Mouse (Mus musculus) limb, embryonic 13.5 days (tissue): ENCODE data around the gene Olfr1090. TPM values are rescaled to one million over a fixed set of nuclear protein-coding genes. Genes with fewer than 3 reads are reported as not detected.

Source experiments
- ATAC-seq: fragments of 200-750 bp; cut with Nextera tagmentation; 2 replicates; pipeline ENCODE4 v1.8.0; 2017; ENCODE audit warnings: low read depth, moderate number of reproducible peaks, moderate TSS enrichment; ENCODE audit not compliant: low FRiP score
- H3K27ac ChIP-seq: fragments of 300-500 bp; sonication (generic); 2 replicates; pipeline ENCODE4 v1.5.1; 2015; ENCODE audit warnings: inconsistent platforms, mild to moderate bottlenecking, moderate library complexity
- H3K27me3 ChIP-seq: fragments of 300-500 bp; sonication (generic); 2 replicates; pipeline ENCODE4 v1.6.1; 2015; ENCODE audit warnings: mild to moderate bottlenecking, inconsistent platforms
- H3K36me3 ChIP-seq: fragments of 300-500 bp; sonication (generic); 2 replicates; pipeline ENCODE4 v1.6.1; 2015; ENCODE audit warnings: inconsistent platforms, mild to moderate bottlenecking, moderate library complexity
- H3K4me1 ChIP-seq: fragments of 300-500 bp; sonication (generic); 2 replicates; pipeline ENCODE4 v1.6.1; 2015; ENCODE audit warnings: inconsistent platforms
- H3K4me2 ChIP-seq: fragments of 300-500 bp; sonication (generic); replicated peaks from 2 replicates; pipeline ENCODE4 v1.6.1; 2015; ENCODE audit warnings: inconsistent platforms, mild to moderate bottlenecking, moderate library complexity
- H3K4me3 ChIP-seq: fragments of 300-500 bp; sonication (generic); 2 replicates; pipeline ENCODE4 v1.5.1; 2015; ENCODE audit warnings: moderate library complexity, mild to moderate bottlenecking, inconsistent platforms
- H3K9ac ChIP-seq: fragments of 300-500 bp; sonication (generic); 2 replicates; pipeline ENCODE4 v1.6.1; 2015; ENCODE audit warnings: mild to moderate bottlenecking, inconsistent platforms
- H3K9me3 ChIP-seq: fragments of 300-500 bp; sonication (generic); 2 replicates; pipeline ENCODE4 v1.6.1; 2016; ENCODE audit warnings: inconsistent platforms
- WGBS: fragments of 180-500 bp; shearing (Covaris S2); methylation state at CpG from one replicate; pipeline ENCODE4 v1.1.7; 2015; 5-methylcytosine and 5-hydroxymethylcytosine counted together
- polyA plus RNA-seq: library from polyadenylated mRNA; unstranded; fragments of >200 nt; fragmentation: Nextera tagmentation; extraction: Ambion mirVana; gene quantifications from 2 replicates; pipeline ENCODE4 v1.2.1, GENCODE M21; 2015

The Olfr1090 gene
- polyA plus RNA-seq = not detected in 2 replicates

- ATAC-seq = no peak
- no peak within 1 kb of the TSS for H3K9ac ChIP-seq
- no peaks in the 10 kb centered on the region for H3K36me3 ChIP-seq
- H3K4me3 ChIP-seq = no peak within 1 kb of the TSS
- no peaks in the 10 kb centered on the region for H3K27me3 ChIP-seq
- no peak within 1 kb of the TSS for H3K27ac ChIP-seq
- 85% methylated on average over 1 of the region's 1 CpGs for WGBS
- no peaks in the 10 kb centered on the region for H3K9me3 ChIP-seq
- no peak within 1 kb of the TSS for H3K4me2 ChIP-seq
- no peaks in the 10 kb centered on the region for H3K4me1 ChIP-seq
These were observed at the start of gene Olfr1090 for GRCm38 (mm10) chr2:86758893-86759292. Olfr1090 (minus strand) TSS chr2:86758993.

- no peak for ATAC-seq
These were observed 23.4 kb upstream of the Olfr1090 start, which contains the start of gene Olfr1093 for GRCm38 (mm10) chr2:86782179-86782578. Olfr1093 (plus strand) TSS chr2:86782479.

GRCm38 (mm10) chr2:86761050-86761449 lies 2.3 kb upstream of the Olfr1090 start:
- WGBS = 98% methylated on average over 6 of the region's 6 CpGs
- Histone ChIP-seq H3K4me3 (no peak overlapping the region), H3K4me1 (no peaks in the 10 kb centered on the region), H3K9ac (no peak overlapping the region), H3K27ac (no peak overlapping the region), H3K27me3 (no peaks in the 10 kb centered on the region), H3K4me2 (no peak overlapping the region), H3K36me3 (no peaks in the 10 kb centered on the region), H3K9me3 (no peaks in the 10 kb centered on the region)
- no peak for ATAC-seq

More at GRCm38 (mm10) chr2:86782179-86782578, 23.4 kb upstream of the Olfr1090 start, which contains the start of gene Olfr1093:
- 86% methylated on average over 2 of the region's 2 CpGs for WGBS
- Histone ChIP-seq H3K4me2 (no peak within 1 kb of the TSS), H3K9me3 (no peaks in the 10 kb centered on the region), H3K27me3 (no peaks in the 10 kb centered on the region), H3K4me1 (no peaks in the 10 kb centered on the region), H3K4me3 (no peak within 1 kb of the TSS), H3K27ac (no peak within 1 kb of the TSS), H3K9ac (no peak within 1 kb of the TSS), H3K36me3 (no peaks in the 10 kb centered on the region)

- Histone ChIP-seq H3K4me3 (no peak within 1 kb of the TSS), H3K9ac (no peak within 1 kb of the TSS), H3K9me3 (no peaks in the 10 kb centered on the region), H3K4me1 (no peaks in the 10 kb centered on the region), H3K27ac (no peak within 1 kb of the TSS), H3K36me3 (no peaks in the 10 kb centered on the region), H3K27me3 (no peaks in the 10 kb centered on the region), H3K4me2 (no peak within 1 kb of the TSS)
- no peak for ATAC-seq
These were observed 25.2 kb downstream of the Olfr1090 start, which contains the start of gene Olfr1089 for GRCm38 (mm10) chr2:86733601-86734000. Olfr1089 (minus strand) TSS chr2:86733701.

Other genes starting within 250 kb of the Olfr1090 start
- gene Olfr1079, start 216.5 kb downstream of the Olfr1090 start, polyA plus RNA-seq = not detected in 2 replicates
- not detected in 2 replicates for gene Olfr1080, start 200.8 kb downstream of the Olfr1090 start, polyA plus RNA-seq
- not detected in 2 replicates for gene Olfr1082, start 160.0 kb downstream of the Olfr1090 start, polyA plus RNA-seq
- gene Olfr1084, start 119.3 kb downstream of the Olfr1090 start, polyA plus RNA-seq = not detected in 2 replicates
- gene Olfr1085, start 97.0 kb downstream of the Olfr1090 start, polyA plus RNA-seq = not detected in 2 replicates
- not detected in 2 replicates for gene Olfr1086, start 78.9 kb downstream of the Olfr1090 start, polyA plus RNA-seq
- not detected in 2 replicates for gene Olfr1087, start 60.6 kb downstream of the Olfr1090 start, polyA plus RNA-seq
- gene Olfr1089, start 25.3 kb downstream of the Olfr1090 start, polyA plus RNA-seq = not detected in 2 replicates
- gene Olfr1093, start 23.5 kb upstream of the Olfr1090 start, polyA plus RNA-seq = not detected in 2 replicates
- gene Olfr141, start 51.0 kb upstream of the Olfr1090 start, polyA plus RNA-seq = not detected in 2 replicates
- gene Olfr1094, start 65.7 kb upstream of the Olfr1090 start, polyA plus RNA-seq = not detected in 2 replicates
- not detected in 2 replicates for gene Olfr1095, start 92.7 kb upstream of the Olfr1090 start, polyA plus RNA-seq
- gene Gm13723, start 115.8 kb upstream of the Olfr1090 start, polyA plus RNA-seq = not detected in 2 replicates
- gene Olfr1097, start 133.2 kb upstream of the Olfr1090 start, polyA plus RNA-seq = not detected in 2 replicates
- not detected in 2 replicates for gene Olfr1098, start 165.6 kb upstream of the Olfr1090 start, polyA plus RNA-seq
- gene Olfr1099, start 201.7 kb upstream of the Olfr1090 start, polyA plus RNA-seq = not detected in 2 replicates
- not detected in 2 replicates for gene Olfr1100, start 221.0 kb upstream of the Olfr1090 start, polyA plus RNA-seq
- gene Olfr1101, start 232.2 kb upstream of the Olfr1090 start, polyA plus RNA-seq = not detected in 2 replicates
- not detected in 2 replicates for gene Olfr1102, start 239.4 kb upstream of the Olfr1090 start, polyA plus RNA-seq